Mouse (Mus musculus) neural tube, embryonic 12.5 days (tissue): ENCODE results near the gene Recql. TPM values are rescaled to one million over a fixed set of nuclear protein-coding genes. Genes with fewer than 3 reads are reported as not detected.

Source experiments
- ATAC-seq: fragments of 200-750 bp; cut with Nextera tagmentation; 2 replicates; pipeline ENCODE4 v1.8.0; 2017; ENCODE audit warnings: low read depth, mild to moderate bottlenecking, moderate TSS enrichment, moderate library complexity; ENCODE audit not compliant: low FRiP score
- H3K27ac ChIP-seq: fragments of 300-500 bp; sonication (generic); 2 replicates; pipeline ENCODE4 v1.5.1; 2016
- H3K27me3 ChIP-seq: fragments of 300-500 bp; sonication (generic); replicated peaks from 2 replicates; pipeline ENCODE4 v1.6.1; 2016; ENCODE audit warnings: mild to moderate bottlenecking
- H3K36me3 ChIP-seq: fragments of 300-500 bp; sonication (generic); 2 replicates; pipeline ENCODE4 v1.6.1; 2016; ENCODE audit warnings: mild to moderate bottlenecking
- H3K4me1 ChIP-seq: fragments of 300-500 bp; sonication (generic); 2 replicates; pipeline ENCODE4 v1.6.1; 2016
- H3K4me2 ChIP-seq: fragments of 300-500 bp; sonication (generic); replicated peaks from 2 replicates; pipeline ENCODE4 v1.6.1; 2016; ENCODE audit warnings: mild to moderate bottlenecking
- H3K4me3 ChIP-seq: fragments of 300-500 bp; sonication (generic); 2 replicates; pipeline ENCODE4 v1.5.1; 2016
- H3K9ac ChIP-seq: fragments of 300-500 bp; sonication (generic); 2 replicates; pipeline ENCODE4 v1.6.1; 2016; ENCODE audit warnings: mild to moderate bottlenecking
- H3K9me3 ChIP-seq: fragments of 300-500 bp; sonication (generic); 2 replicates; pipeline ENCODE4 v1.6.1; 2016; ENCODE audit warnings: mild to moderate bottlenecking
- WGBS: fragments of 180-500 bp; shearing (Covaris S2); methylation state at CpG from one replicate; pipeline ENCODE4 v1.1.7; 2016; 5-methylcytosine and 5-hydroxymethylcytosine counted together
- polyA plus RNA-seq: library from polyadenylated mRNA; unstranded; fragments of >200 nt; fragmentation: Nextera tagmentation; extraction: Ambion mirVana; gene quantifications from 2 replicates; pipeline ENCODE4 v1.2.1, GENCODE M21; 2016

Gene Recql
- 34.5 and 34.8 TPM in 2 replicates for polyA plus RNA-seq

GRCm38 (mm10) chr6:142387011-142387754, at the start of gene Recql, which contains the start of gene Golt1b:
TSS of gene Recql (minus strand) at chr6:142387087.
TSS of gene Golt1b (plus strand) at chr6:142387221.
- Histone ChIP-seq H3K4me1 (peaks cover 13% of the 10 kb centered on the region), H3K4me2 (peak within 1 kb of the TSS; percentile 77), H3K36me3 (no peaks in the 10 kb centered on the region; the same call in 1 of the 2 replicates), H3K27ac (no peak within 1 kb of the TSS), H3K27me3 (no peaks in the 10 kb centered on the region), H3K9ac (peak within 1 kb of the TSS; percentile 90), H3K4me3 (peak within 1 kb of the TSS; percentile 89), H3K9me3 (no peaks in the 10 kb centered on the region)
- under 1% methylated on average over 87 of the region's 87 CpGs for WGBS
- peak; percentile 100 for ATAC-seq

- no peaks in the 10 kb centered on the region for H3K4me1 ChIP-seq
- H3K9ac ChIP-seq, result no peak overlapping the region
- no peak overlapping the region for H3K27ac ChIP-seq
- H3K27me3 ChIP-seq, result no peaks in the 10 kb centered on the region
- no peak overlapping the region for H3K4me3 ChIP-seq
- ATAC-seq, result no peak
- no peaks in the 10 kb centered on the region for H3K36me3 ChIP-seq
- H3K4me2 ChIP-seq, result no peak overlapping the region
- no peaks in the 10 kb centered on the region for H3K9me3 ChIP-seq
Observed at GRCm38 (mm10) chr6:142429072-142429471, 42.2 kb upstream of the Recql start.

GRCm38 (mm10) chr6:142424976-142425375, 38.1 kb upstream of the Recql start:
- no peak for ATAC-seq
- 72% methylated on average over 7 of the region's 7 CpGs for WGBS
- Histone ChIP-seq H3K4me1 (no peaks in the 10 kb centered on the region), H3K9ac (no peak overlapping the region), H3K9me3 (no peaks in the 10 kb centered on the region), H3K27ac (no peak overlapping the region), H3K27me3 (no peaks in the 10 kb centered on the region), H3K36me3 (no peaks in the 10 kb centered on the region), H3K4me2 (no peak overlapping the region), H3K4me3 (no peak overlapping the region)

GRCm38 (mm10) chr6:142414597-142414996, 27.7 kb upstream of the Recql start:
- H3K4me1 ChIP-seq, result no peaks in the 10 kb centered on the region
- ATAC-seq, result peak; percentile 61; the same call in 1 of the 2 replicates
- H3K4me2 ChIP-seq, result peak overlapping the region; percentile 58
- WGBS, result 1% methylated on average over 24 of the region's 24 CpGs
- no peak overlapping the region for H3K27ac ChIP-seq
- no peaks in the 10 kb centered on the region for H3K36me3 ChIP-seq
- H3K27me3 ChIP-seq, result peaks cover 18% of the 10 kb centered on the region
- no peak overlapping the region; the same call in 1 of the 2 replicates for H3K4me3 ChIP-seq
- no peaks in the 10 kb centered on the region for H3K9me3 ChIP-seq
- 0 out of 2 replicates have a peak overlapping the region, but pooled peaks have one; percentile 10 for H3K9ac ChIP-seq

- peaks cover 18% of the 10 kb centered on the region for H3K27me3 ChIP-seq
- H3K4me2 ChIP-seq, result peak overlapping the region; percentile 58; the same call in 1 of the 2 replicates
- 12% methylated on average over 12 of the region's 12 CpGs for WGBS
- no peak for ATAC-seq
- H3K4me1 ChIP-seq, result no peaks in the 10 kb centered on the region
- H3K9me3 ChIP-seq, result no peaks in the 10 kb centered on the region
- H3K36me3 ChIP-seq, result no peaks in the 10 kb centered on the region
- H3K4me3 ChIP-seq, result no peak overlapping the region
- H3K9ac ChIP-seq, result no peak overlapping the region
- H3K27ac ChIP-seq, result no peak overlapping the region
Observed at GRCm38 (mm10) chr6:142413845-142414244, 27.0 kb upstream of the Recql start.

GRCm38 (mm10) chr6:142412906-142413491, 26.1 kb upstream of the Recql start, which contains the start of gene Spx:
TSS of gene Spx (plus strand) at chr6:142413441.
- 67% methylated on average over 11 of the region's 11 CpGs for WGBS
- Histone ChIP-seq H3K9me3 (no peaks in the 10 kb centered on the region), H3K4me3 (no peak within 1 kb of the TSS), H3K4me1 (no peaks in the 10 kb centered on the region), H3K27me3 (peaks cover 18% of the 10 kb centered on the region), H3K4me2 (peak within 1 kb of the TSS; percentile 58), H3K9ac (no peak within 1 kb of the TSS), H3K36me3 (no peaks in the 10 kb centered on the region), H3K27ac (no peak within 1 kb of the TSS)
- ATAC-seq, result no peak

GRCm38 (mm10) chr6:142411140-142411539, 24.3 kb upstream of the Recql start:
- no peaks in the 10 kb centered on the region for H3K9me3 ChIP-seq
- H3K4me2 ChIP-seq, result no peak overlapping the region
- no peak overlapping the region for H3K4me3 ChIP-seq
- WGBS, result 41% methylated on average over 1 of the region's 1 CpGs
- no peaks in the 10 kb centered on the region for H3K4me1 ChIP-seq
- no peak overlapping the region for H3K27ac ChIP-seq
- no peak for ATAC-seq
- H3K9ac ChIP-seq, result no peak overlapping the region
- H3K27me3 ChIP-seq, result peaks cover 18% of the 10 kb centered on the region
- H3K36me3 ChIP-seq, result no peaks in the 10 kb centered on the region

- no peak overlapping the region for H3K27ac ChIP-seq
- H3K4me1 ChIP-seq, result no peaks in the 10 kb centered on the region
- H3K36me3 ChIP-seq, result peaks cover 40% of the 10 kb centered on the region
- H3K4me3 ChIP-seq, result no peak overlapping the region
- no peaks in the 10 kb centered on the region for H3K27me3 ChIP-seq
- WGBS, result 93% methylated on average over 6 of the region's 6 CpGs
- H3K9me3 ChIP-seq, result no peaks in the 10 kb centered on the region
- H3K9ac ChIP-seq, result no peak overlapping the region
- no peak for ATAC-seq
- H3K4me2 ChIP-seq, result no peak overlapping the region
Observed at GRCm38 (mm10) chr6:142395756-142396155, 8.9 kb upstream of the Recql start.

GRCm38 (mm10) chr6:142394669-142395068, 7.8 kb upstream of the Recql start:
- WGBS, result 92% methylated on average over 5 of the region's 5 CpGs
- Histone ChIP-seq H3K4me1 (no peaks in the 10 kb centered on the region), H3K4me3 (no peak overlapping the region), H3K27me3 (no peaks in the 10 kb centered on the region), H3K4me2 (no peak overlapping the region), H3K36me3 (peaks cover 32% of the 10 kb centered on the region), H3K27ac (no peak overlapping the region), H3K9ac (no peak overlapping the region), H3K9me3 (no peaks in the 10 kb centered on the region)
- no peak for ATAC-seq

- H3K27me3 ChIP-seq, result no peaks in the 10 kb centered on the region
- no peak for ATAC-seq
- H3K4me2 ChIP-seq, result no peak overlapping the region
- H3K4me1 ChIP-seq, result peaks cover 11% of the 10 kb centered on the region
- H3K4me3 ChIP-seq, result no peak overlapping the region
- H3K27ac ChIP-seq, result no peak overlapping the region
- WGBS, result 90% methylated on average over 5 of the region's 5 CpGs
- H3K9ac ChIP-seq, result no peak overlapping the region
- no peaks in the 10 kb centered on the region for H3K9me3 ChIP-seq
- peaks cover 32% of the 10 kb centered on the region for H3K36me3 ChIP-seq
Observed at GRCm38 (mm10) chr6:142392312-142392711, 5.4 kb upstream of the Recql start.

- no peak overlapping the region for H3K4me3 ChIP-seq
- WGBS, result 93% methylated on average over 2 of the region's 2 CpGs
- no peaks in the 10 kb centered on the region for H3K9me3 ChIP-seq
- peaks cover 13% of the 10 kb centered on the region for H3K4me1 ChIP-seq
- H3K27me3 ChIP-seq, result no peaks in the 10 kb centered on the region
- H3K27ac ChIP-seq, result no peak overlapping the region
- ATAC-seq, result no peak
- peaks cover 7% of the 10 kb centered on the region for H3K36me3 ChIP-seq
- no peak overlapping the region for H3K9ac ChIP-seq
- H3K4me2 ChIP-seq, result no peak overlapping the region
Observed at GRCm38 (mm10) chr6:142389101-142389500, 2.2 kb upstream of the Recql start.

- Histone ChIP-seq H3K4me1 (peaks cover 13% of the 10 kb centered on the region), H3K4me2 (peak overlapping the region; percentile 77), H3K36me3 (no peaks in the 10 kb centered on the region; the same call in 1 of the 2 replicates), H3K9ac (peak overlapping the region; percentile 90), H3K4me3 (peak overlapping the region; percentile 89), H3K27ac (no peak overlapping the region), H3K9me3 (no peaks in the 10 kb centered on the region), H3K27me3 (no peaks in the 10 kb centered on the region)
- ATAC-seq, result no peak
- 27% methylated on average over 8 of the region's 8 CpGs for WGBS
Observed at GRCm38 (mm10) chr6:142387755-142388271, 926 bp upstream of the Recql start.
